Mouse (Mus musculus) retina, embryonic 14.5 days (tissue): ENCODE measurements around the gene Fbxo4.
A peak's percentile ranks its signal among the peaks of the same experiment; 100 is the strongest.

Experiments
- DNase-seq: peaks from one replicate; pipeline ENCODE4 v3.0.0-alpha.2; 2015; ENCODE audit warnings: low spot score

Fbxo4 gene

DNA sequence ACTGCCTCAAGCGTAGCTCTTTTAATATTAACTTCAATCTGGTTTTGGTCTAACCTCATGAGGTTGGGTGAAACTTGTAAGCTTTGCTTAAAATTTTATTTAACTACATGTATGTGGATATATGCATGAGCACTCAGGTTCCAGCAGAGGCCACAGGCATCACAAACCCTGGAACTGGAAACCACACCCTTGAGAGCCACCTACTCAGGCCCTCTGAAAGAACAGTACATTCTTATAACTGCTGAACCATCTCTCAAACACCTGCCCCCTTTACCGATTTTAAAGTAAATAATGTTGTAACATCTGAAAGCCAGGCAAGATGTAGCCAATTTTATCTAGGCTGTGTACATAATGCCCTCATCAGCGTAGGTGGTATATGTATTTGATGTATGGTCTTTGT, 498 bp upstream of the Fbxo4 start:
- no peak for DNase-seq

DNA sequence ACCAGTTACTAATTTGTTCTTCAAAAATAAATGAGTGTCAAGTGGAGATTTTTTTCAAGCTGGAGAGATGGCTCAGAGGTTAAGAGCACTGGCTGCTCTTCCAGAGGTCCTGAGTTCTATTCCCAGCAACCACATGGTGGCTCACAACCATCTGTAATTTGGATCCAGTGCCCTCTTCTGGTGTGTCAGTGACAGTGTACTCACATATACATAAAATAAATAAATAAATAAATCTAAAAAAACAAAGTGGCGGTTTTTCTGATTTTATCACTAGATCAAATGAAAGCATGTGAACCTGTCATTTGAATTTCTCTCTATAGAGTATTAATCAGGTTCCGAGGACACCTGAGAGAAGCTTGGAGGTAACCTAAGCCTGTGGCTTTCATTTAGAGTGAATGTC, 1.1 kb downstream of the Fbxo4 start:
- DNase-seq = no peak

DNA sequence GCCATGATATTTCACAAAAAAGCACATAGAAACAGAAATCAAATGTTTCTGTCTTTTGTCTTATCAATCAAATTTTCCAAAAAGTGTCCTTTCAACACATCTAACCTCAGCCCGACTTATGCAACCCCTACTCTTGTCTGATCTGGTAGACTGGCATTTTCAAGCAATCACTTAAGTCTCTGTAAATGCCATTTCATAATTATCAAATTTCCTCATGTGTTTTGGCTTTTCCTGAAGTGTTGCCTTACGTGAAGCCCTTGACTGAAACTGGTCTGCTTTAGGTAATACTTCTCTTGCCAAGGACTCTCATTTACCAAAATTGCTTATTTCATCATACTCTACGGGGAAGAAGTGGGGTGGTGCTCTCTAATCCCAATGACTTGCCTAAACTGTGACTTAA, 6.1 kb downstream of the Fbxo4 start:
- no peak for DNase-seq

DNA sequence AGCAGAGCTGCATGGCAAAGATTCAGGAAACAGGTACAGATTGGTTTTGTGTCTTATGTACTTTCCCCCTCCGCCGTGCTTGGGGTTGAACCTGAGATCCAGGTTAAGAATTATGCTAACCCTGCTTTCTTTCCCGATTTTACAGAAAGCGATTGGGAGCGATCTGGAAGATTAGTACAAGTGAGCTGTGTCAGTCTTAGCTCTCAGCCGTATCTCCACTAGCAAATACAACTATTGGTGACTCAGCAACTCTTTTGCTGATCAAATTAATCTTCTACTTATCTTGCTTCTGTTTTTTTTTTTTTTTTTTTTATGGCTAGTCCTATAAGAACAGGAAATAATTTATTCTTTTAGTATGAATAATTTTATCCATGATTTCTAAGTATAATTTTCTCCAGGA, 9.2 kb downstream of the Fbxo4 start:
- DNase-seq = no peak

DNA sequence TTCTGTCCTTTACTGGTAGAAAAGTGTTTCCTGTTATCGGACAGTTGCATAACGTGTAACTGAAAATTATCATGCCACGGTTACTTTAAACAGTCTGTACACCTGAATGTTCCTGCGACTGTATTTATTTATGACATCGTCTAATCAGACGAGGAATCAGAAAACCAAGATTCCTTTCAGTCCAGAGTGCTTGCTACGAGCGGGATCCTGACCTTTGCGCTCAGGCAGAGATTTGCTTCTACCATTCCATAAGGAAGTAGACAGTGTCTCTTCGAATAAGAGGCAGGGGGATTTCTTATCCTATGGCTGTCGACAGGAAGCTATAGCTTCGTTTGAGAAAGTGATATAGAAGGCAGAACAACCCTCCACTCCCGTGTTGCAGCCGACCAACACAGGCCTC, 9.6 kb downstream of the Fbxo4 start:
- no peak for DNase-seq

DNA sequence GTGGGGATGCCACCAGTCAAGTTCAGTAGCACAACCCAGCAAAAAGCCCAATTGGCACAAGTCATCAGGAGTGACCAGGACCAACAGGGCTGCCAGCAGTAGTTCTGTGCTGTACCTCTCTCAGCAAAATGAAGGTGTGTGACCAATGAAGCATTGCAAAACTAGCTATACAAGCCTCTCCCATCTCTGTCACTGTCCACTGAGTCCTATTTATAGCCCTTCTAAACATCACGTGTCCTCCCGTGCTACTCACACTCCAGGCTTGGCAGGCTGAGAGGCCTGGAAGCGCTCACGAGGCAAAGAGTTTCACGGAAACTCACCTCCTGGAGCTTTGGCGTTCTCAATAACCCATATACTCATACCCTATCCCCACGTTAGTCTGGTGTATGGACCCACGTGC, 17.1 kb downstream of the Fbxo4 start:
- DNase-seq = no peak

DNA sequence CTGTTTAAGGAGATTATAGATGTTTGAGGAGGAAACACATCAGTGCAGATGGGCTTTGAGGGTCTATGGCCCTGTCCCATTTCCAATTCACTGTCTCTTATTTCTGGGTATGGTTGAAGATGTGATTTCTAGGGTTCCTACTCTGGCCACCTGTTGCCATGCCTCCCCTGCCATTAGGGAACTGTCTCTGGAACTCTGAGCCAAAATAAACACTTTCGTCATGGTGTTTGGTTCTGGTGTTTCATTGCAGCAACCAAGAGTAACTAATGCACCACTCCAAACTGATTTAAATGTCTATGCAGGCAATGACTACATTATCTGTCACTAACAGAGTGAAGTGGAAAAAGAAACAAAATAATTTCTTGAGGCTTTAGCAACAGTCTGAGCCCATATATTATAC, 19.3 kb downstream of the Fbxo4 start:
- DNase-seq = no peak

DNA sequence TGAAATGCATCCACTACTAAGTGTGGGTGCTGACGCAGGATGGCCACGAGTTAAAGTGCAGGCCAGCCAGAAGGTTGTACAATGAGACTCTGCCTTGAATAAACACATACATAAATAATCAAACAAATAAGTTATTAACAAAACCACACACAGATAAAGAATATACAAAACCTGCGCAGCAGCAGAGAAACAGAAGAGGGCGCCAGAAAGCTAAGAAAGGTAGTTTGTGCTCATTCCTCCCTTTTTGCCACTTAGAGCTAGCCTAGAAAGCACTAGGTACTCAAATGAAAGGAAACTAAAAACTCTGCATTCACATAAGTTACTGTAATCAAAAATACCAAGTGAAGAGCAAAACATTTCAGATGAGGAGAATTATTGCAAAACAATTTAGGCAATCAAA, 21.4 kb downstream of the Fbxo4 start:
- DNase-seq = peak; percentile 80

DNA sequence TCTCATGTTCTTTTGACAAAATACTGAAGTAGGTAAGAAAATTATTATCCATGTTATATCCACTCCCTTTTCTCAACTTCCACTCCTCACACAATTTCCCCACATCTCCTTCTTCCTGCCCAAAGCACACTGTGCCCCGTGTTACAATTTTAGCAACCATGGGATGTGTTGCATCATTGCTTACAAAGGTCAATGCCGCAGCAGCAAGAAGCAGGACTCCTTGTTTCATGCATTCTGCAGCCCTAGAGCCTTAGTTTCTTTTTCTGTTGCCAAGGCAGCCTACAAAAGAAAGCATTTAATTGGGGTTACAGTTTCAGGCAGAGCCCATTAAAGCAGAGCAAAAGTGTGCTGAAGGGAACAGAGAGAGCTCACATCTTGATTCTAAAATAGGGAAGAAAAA, 24.4 kb downstream of the Fbxo4 start:
- no peak for DNase-seq

DNA sequence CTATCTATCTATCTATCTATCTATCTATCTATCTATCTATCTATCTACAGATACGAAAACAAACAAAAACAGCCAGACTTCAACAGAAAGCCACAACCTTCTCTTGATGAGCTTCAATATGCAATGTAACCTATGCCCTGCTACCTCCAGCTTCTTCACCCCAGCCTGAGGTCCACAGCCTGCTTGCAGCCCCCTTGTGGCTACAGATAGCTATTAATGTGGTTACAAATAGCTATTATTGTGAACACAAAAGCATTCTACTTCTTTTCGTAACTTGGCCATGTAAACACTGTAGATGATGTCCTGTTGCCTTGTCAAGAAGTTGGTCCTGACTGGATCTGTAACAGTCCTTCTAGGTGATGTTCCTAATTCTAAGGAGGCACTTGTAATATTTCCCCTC, 41.2 kb downstream of the Fbxo4 start:
- DNase-seq = no peak

DNA sequence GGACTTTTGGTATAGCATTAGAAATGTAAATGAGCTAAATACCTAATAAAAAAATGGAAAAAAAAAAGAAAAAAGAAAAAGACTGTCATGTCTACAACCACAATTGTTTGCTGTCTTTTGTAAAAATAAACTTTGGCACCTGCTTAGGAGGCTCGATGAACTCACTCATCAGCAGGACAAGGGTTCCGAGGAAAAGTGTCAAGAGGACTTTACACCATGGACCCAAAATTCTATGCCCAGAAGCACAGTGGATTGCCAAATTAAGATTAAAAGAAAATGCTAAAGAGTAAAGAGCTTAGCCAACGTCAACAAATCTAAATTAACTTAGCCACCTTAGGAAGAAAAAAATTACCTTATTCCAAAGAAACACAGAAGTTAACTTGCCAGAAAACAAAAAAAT, 43.3 kb downstream of the Fbxo4 start:
- no peak for DNase-seq

DNA sequence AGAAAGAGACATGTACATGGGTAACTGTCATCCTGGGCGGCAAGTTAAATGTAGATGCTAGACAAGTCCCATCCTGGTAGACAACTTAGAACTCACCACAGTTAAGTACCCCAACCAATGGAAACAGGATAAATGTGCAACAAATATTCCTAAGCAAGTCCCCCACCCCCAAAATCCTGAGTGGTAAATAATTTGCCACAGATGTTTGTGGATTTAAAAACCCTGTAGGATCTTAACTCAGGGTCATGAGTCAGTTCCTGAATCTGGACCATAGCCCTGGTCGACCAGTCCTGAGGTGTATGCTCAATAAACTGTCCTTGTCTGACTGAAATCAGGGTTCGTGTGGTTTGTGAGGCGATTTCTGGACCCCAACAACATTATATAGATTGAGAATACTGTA, 45.9 kb downstream of the Fbxo4 start:
- DNase-seq = no peak

DNA sequence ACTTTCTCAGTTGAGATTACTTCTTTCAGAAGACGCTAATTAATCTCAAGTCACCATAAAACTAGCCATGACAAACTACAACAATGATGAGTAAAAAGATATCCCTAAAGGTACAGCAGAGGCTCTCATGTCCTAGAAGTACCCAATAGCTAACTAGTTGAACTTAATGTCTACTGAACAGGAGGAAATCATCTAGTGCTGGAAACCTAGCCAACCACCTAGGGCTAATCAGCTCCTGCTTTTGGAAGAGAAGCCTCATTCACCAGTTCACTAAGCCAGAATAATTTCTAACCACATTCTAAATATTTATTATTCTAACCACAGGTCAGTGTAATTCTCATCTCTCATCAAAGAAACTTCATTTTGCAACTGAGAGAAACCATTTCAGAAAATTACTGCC, 47.4 kb downstream of the Fbxo4 start:
- DNase-seq = no peak
